Mouse (Mus musculus): ENCODE results near the gene Cacnb2. TPM values are rescaled to one million over a fixed set of nuclear protein-coding genes. Genes with fewer than 3 reads are reported as not detected.

Cacnb2 gene
- polyA plus RNA-seq, 1 experiment from 2014 or later, result 1.1 TPM

Other genes starting within 250 kb of the Cacnb2 start
- 1.7 and 1.8 TPM in 2 replicates for gene Slc39a12, start 214.8 kb upstream of the Cacnb2 start, polyA plus RNA-seq (2014; fragmentation: Nextera tagmentation; extraction: Ambion mirVana)

Measured in midbrain, embryonic 11.5 days (tissue).